Mouse (Mus musculus) Muller cell, postnatal 12 days (primary cell): ENCODE measurements around the gene Hnrnph1.
A peak's percentile ranks its signal among the peaks of the same experiment; 100 is the strongest.

Experiments
- DNase-seq: peaks from one replicate; pipeline ENCODE4 v3.0.0-alpha.2; 2015; ENCODE audit errors: inconsistent ontology term

The Hnrnph1 gene

GRCm38 (mm10) chr11:50403367-50404014 is 26.7 kb downstream of the Hnrnph1 start:
- peak; percentile 83 for DNase-seq

- DNase-seq, result no peak
These were observed 30.4 kb downstream of the Hnrnph1 start for GRCm38 (mm10) chr11:50407235-50407634.

GRCm38 (mm10) chr11:50415563-50416241 is 38.9 kb downstream of the Hnrnph1 start:
- no peak for DNase-seq

DNA sequence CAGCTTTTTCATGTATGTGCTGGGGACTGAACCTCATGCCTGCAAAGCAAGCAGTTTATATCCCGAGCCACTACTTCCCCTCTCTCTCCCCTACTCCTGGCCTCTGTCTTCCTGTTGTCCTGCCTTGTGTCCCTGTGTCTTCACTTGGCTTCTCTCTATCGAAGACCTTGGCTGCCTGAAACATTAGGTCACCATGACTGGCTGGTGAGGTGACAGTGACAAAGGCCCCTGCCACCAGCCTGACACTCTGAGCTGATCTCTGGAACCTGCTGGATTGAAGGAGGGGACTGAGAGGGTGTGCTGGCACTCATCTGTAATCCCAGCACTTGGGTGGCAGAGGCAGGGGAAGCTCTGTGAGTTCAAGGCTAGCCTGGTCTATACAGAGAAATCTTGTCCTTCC is 41.1 kb downstream of the Hnrnph1 start:
- DNase-seq, result no peak

DNA sequence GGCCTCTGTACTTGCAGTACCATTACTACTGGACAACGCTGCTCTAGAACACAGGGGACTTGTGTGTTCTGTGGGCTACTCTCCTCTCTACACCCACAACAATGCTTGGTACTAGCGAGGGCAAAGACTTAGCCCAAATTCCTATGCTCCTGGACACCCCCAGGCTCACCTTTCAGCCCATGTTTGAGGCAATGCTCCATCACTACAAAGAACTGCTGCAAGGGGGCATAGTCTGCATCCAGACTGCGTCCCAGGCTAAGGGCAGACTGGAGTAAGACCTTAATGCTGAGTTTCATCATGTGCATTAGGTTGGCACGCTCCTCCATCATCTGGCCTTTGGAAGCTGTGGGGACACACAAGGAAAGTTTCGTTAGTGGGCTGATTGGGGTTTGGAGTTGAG is 44.7 kb downstream of the Hnrnph1 start:
- no peak for DNase-seq

- peak; percentile 88 for DNase-seq
These were observed 45.4 kb downstream of the Hnrnph1 start for GRCm38 (mm10) chr11:50421934-50422780.

DNA sequence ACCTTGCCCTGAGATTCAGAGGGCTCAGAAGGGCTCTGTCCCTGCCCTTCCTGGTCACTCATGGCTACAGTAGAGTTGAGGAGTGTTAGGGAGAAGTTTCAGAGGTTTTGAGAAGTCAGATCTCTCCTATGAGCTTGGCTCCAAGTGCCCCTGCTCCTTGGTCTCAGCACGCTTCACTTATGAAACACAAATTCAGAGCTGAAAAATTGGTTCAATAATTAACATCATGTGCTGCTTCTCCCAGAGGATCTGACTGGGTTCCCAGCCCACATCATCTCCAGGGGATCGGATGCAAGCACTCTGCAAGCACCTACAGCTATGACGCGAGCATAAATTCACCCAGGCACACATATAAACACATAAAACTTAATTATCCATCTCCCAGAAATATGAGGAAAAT is 49.3 kb downstream of the Hnrnph1 start:
- no peak for DNase-seq

DNA sequence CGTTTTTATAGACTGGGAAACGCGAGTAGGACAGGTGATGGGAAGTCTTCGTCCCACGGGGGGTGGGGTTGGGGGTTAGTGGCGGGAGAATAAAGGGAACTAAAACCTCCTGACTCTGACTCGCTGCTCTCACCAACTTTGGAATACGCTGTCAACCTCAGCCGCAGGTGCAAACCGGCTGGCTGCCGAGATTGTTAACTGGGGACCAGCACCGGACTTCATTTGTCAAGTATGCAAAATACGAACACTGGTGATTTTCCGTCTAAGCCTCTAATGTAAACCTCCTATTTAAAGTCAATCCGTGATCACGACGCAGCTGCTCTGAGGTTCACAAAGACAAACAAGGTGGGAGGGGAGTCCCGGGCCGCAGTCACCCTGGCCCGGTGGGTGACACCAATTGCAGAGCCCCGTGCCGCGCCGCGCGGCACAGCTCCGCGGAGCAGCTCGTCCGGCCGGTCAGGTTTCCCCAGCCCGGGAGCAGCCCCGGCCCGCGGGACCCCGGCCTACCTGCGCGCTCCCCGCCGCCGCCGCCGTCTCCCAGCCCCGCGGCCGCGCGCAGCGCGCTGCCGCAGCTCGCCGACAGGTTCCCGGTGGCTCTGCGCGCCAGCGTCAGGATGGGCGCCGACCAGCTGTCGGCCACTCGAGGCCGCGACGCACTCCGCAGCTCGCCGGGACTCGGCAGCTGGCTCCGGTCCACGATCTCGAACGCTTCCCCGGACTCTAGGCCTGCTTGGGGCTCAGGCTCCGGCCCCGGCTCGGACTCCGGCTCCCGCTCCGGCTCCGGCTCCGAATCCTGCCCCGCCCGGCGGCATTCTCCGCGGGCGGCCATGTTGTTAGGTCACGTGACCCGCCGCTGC is 53.7 kb downstream of the Hnrnph1 start, which contains the start of gene Rufy1:
Gene Rufy1 (minus strand): TSS at position 849 of the 857 bp plus-strand sequence.
- DNase-seq, result peak; percentile 84

DNA sequence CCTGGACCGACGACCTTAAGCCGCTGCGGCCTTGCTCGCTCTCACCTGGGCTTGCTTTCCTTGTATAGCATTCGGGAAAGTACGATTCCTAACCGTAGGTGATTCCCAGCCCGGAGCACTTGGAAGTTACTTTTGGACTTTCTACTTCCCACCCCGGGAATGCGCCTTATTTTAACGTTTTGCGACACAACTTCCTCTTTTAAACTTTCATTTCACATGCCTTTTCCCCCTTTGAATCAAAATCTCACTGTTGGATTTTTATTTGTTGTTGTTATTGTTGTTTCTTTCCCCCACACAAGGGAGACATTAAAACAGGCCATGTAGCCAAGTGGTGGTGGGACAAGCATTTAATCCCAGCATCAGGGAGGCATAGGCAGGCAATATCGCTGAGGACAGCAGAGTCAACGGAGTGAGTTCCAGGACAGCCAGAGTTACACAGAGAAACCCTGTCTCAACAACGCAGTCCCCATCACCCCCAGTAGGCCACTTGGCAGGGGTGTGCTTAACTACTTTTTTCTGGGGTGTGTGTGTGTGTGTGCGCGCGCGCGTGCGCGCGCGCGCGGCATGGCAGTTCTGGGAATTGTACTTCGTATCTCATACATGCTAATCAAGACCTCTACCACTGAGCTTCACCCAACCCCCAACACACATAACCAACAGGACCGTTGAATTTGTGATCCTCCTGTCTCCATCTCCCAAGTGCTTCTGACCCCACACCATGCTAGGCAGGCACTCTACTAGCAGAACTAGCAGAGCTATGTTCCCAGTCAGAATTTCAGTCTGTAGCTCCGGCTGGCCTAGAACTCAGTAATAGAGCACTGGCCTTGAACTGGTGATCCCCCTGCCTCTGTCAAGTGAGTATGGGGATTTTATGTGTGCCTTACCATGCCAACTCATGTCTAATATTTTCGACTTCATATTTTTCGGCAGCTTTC is 54.6 kb downstream of the Hnrnph1 start:
- no peak for DNase-seq

DNA sequence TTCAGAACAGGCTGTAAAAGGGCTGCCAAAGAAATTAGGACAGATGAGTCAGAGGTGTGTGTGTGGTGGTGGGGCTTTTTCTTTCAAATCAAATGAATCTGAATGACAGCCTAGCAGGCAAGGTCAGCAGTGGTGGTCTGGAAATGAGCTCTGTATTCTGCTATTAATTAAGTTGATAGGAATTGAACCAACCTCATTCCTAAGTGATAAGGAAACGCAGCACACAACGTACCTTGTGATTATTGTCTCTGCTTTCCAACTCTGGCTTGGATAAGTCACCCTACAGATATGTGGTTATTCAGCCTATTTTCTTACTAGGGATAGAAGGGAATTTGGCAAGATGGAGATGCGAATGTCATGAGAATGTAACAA is 55.3 kb downstream of the Hnrnph1 start:
- DNase-seq, result peak; percentile 88

DNA sequence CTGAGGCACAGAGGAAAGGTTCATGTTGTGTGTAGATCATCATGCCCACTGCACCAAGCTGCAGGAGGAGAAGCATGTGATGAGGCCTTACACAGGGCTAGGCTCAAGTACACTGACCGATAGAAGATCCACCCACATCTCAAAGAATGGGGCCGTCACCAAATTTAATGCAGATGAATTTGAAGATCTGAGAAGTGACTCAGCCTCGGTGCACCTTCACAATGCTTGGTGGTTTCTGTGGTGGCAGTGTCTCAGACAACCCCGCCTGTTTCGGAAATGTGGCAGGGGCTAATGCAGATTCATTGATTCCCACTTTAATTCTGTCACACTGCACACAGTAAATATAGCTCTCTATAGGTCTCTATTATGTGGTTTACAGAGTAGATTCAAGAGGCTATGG is 56.1 kb downstream of the Hnrnph1 start:
- DNase-seq, result peak; percentile 79
